Mouse (Mus musculus) cerebellum, postnatal 14 days (tissue): ENCODE results near the gene Tmem211.
A peak's percentile ranks its signal among the peaks of the same experiment; 100 is the strongest.

ENCODE experiments used
- DNase-seq, 2 experiments: peaks; one replicate each; pipeline ENCODE4 v3.0.0; 2021; ENCODE audit warnings: mixed read lengths in 2 of 2

Tmem211 gene

DNA sequence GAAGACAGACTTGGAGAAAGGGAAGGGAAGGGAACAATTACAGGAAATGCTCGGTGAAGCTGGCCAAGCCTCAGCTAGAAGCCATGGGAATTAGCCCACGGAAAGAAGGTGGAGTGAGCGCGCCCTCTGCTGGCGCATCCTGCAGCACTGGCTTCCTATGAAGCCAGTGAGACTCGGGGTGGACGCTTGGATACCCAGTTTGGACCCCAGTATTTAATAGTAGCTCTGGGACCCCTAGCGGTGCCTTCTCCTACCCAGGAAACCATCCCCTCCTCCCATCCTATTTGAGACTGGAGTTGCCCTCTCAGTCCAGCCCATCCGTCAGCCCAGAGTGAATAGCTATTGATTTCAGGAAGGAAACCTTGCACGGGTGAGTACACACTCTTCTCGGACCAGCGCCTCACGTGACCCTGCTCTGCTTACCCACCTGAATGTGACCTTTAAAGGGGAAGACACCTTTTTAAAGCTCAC is at the start of gene Tmem211:
Gene Tmem211 (plus strand): TSS at position 278 of the 471 bp plus-strand sequence.
- peak; percentile 95 to 97 for DNase-seq

DNA sequence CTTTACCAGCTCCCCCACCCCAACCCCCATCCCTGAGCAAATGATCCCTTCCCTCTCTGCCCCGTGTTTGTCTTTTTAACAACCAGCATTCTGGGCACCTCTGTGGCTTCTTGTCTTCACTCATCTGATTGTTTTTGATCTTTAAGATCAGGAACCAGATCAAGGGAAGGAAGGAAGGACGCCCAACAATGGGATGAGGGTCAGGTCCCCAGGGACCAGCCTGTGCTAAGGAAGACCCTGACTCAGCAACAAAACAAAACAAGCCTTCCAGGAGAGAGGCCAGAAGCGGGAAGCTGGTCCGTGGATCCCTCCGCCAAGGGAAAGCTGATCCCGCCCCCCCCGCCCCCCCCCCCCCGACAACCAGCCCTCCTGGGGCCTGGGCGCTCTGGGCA is 47.3 kb upstream of the Tmem211 start:
- DNase-seq, result no peak

GRCm38 (mm10) chr5:113179843-113180682 is 46.6 kb upstream of the Tmem211 start:
- DNase-seq, result peak; percentile 93 to 96

DNA sequence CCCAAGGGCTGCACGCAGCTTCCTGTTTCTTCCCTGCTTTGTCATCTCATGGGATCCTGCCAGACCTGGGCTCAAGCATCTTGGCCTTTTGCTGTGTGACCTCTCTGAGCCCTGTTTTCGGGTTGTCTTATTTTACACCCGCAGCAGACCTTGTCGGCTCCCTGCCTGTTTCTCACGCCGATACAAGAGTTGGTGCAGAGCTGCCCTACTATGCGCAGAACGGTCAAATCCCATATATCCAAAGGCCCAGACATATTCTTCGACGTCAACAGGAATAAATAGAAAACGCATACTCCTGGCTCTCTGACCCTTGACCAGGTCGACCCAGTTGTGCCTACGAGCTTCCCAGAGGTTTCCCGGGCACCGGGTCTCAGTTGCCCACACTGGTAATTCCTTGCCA is 46.0 kb upstream of the Tmem211 start:
- no peak for DNase-seq

GRCm38 (mm10) chr5:113181441-113181840 is 45.3 kb upstream of the Tmem211 start:
- DNase-seq, result no peak

DNA sequence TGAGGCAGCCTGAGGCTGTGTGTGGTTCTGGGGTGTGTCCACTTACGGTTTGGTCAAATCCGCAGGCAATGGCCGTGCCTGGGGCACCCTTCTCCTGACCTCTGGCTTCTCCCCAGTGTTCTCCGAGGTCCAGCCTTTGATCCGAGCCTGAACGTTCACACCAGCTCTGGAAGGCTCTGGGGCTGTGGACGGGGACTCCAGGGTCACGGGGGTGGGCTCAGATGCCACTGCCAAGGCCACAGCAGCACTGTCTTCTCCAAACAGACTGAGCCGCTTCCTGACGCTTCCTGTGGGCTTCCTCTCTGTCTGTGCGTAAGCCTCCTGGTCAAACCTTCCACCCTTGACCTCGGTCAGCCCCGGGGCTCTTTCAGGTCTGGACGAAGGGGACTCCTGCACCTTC is 36.2 kb upstream of the Tmem211 start:
- no peak for DNase-seq

DNA sequence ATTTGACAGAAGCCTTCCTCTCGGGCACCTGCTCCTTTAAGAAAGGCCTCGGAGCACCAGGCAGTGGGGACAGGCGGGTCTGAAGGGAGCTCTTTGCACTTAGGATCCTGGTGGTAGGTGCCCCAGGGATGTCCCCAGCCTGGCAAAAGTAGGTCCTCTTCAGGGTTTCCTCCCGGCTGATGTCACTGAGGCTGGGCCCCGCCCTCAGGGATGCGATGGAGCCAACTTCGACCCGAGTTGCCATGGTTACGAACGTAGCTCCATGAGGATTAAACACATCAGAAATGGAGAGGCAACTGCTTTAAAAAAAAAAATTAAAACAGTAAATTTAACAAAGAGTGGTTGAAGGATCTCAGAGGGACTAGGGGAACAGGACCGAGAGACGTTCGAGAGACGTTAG is 34.8 kb upstream of the Tmem211 start:
- no peak for DNase-seq

GRCm38 (mm10) chr5:113193762-113194161 is 32.9 kb upstream of the Tmem211 start:
- DNase-seq, result no peak

- no peak for DNase-seq
These were observed 31.3 kb upstream of the Tmem211 start for GRCm38 (mm10) chr5:113195451-113195850.

DNA sequence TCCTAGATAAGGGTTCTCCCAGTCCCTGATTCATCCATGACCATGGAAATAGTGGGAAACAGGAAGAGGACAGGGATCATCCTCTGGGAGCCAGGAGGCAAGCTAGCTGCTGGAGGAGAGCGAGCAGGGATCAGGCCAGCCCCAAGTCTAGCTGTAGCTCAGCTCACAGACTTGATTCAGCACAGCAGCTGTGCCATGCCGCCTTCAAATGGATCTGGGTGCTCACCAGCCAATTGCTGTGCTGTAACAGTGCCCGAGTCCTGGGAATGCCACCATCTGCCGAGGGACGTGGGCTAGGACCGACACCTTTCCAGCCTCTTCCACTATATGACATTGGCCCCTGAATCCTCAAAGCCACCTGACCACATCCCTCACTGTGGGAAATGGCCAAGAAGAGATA is 30.8 kb upstream of the Tmem211 start:
- peak; percentile 43 to 53 for DNase-seq

DNA sequence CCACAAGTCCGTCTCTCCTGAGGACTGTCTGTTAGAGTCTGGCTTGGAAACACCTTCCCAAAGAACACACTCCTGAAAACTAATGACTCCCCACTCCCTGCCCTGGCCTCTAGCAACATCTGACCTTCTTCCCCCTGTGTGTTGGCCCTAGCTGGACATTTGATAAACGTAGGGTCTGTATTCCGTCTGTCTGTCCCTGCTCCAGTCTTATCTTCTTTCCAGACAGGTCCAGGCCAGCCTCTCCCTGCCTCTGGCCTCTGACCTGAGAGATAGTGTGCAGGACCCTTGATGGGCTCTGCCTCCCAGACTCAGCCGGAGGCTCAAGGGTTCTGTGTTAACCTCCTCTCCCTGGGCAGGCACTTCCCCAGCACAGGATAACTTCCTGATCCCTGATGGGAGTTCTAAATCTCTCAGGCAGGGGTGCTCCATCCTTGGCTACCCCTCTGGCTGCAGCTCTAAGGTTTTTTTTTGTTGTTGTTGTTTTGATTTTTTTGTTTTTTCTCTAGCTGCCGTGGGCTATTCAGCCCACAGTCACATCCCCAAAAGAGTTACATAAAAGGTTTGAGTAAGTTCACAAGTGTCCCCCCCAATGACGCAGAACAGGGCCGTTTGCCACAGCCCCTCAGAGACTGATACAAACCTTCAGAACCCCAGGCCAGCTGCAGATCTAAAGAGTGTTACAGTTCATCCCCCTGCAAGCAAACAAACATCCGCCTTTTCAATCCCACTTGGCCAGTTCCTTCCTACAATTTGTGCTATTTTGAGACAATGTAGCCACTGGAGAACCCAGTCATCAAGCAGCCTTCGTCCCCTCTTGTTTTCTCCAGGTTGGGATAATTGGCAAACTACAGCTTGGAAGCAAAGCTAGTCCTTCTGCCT is 29.6 kb upstream of the Tmem211 start:
- no peak for DNase-seq

DNA sequence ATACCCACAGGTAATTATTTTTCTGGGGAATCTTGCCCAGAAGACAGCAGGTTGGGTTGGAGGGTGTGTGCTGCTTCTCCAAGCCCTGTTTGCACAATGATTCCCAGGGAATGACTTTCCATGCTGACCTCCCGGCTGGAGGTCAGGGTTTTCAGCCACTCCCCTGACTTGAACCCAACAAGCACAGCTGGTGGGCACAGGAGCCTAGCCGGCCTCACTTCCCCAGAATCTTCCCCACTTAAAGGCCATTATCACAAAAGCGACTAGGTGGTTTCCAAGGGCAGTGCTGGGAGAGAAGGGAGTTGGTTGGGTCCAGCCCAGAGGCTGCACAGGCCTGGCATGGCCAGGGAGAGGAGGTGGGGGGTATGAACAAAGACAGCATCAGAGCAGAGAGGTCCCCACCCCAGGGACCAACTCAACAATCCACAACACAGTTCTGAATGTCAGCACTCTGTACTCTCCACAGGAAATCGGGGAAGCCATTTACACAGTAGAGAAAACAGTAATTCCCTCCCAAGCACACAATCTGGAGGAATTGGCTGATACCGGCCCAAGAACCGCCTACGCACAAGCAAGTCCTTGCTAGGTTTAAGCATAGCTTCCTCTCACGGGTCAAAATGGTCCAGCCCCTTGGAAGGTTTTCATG is 27.5 kb upstream of the Tmem211 start:
- DNase-seq, result no peak

GRCm38 (mm10) chr5:113199772-113200134 is 27.0 kb upstream of the Tmem211 start:
- DNase-seq, result no peak

DNA sequence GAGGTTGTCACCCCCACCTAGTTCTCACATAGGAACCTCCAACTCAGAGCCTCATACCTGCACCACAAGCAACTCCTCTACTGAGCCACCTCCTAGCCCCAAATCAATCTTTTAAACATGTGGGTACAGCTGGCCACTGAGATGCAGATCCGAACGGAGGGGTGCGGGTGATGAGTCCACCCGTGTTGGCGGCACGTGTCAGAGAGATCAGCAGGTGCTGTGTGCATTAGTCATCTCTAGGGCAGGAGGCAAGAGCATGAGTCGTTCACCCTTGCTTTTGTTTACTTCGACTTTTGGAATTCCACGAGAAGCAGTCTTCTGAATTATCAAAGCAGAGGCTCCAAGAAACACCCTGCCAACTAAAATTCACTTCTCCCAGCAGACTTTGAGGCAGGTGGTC is 22.5 kb upstream of the Tmem211 start:
- DNase-seq, result no peak

DNA sequence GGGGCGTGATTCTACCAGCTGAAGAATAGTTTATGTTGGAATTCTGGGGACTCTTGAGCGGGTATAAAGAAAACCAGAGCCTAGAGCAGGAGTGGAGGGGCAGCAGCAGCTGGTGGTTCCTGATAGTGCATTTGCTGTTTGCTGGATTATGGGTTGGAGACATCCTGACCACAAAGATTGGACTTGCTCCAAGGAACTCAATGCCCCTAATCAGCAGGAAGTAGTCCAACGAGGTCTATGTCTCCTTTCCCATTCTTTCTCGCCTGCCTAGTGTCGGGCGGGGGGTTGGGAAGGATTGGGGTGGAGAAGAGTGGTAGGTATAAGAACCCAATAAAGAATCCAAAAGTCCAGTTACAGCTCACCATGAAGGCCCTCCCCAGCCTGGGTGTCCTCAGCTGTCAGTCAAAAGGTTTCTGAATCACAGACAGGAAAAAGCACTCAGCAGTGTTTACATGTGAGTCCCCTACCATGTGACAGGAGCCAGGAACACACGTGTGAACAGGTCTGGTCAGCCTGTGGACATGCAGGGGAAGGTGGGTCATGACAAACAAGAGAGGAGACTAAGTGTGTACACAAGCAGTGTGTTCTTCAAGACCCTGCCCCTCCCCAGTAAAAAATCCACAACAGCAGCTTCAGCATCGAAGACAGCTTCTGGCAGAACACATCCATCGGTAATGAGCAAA is 19.9 kb upstream of the Tmem211 start:
- no peak for DNase-seq

- no peak for DNase-seq
These were observed 18.7 kb upstream of the Tmem211 start for GRCm38 (mm10) chr5:113208048-113208447.

DNA sequence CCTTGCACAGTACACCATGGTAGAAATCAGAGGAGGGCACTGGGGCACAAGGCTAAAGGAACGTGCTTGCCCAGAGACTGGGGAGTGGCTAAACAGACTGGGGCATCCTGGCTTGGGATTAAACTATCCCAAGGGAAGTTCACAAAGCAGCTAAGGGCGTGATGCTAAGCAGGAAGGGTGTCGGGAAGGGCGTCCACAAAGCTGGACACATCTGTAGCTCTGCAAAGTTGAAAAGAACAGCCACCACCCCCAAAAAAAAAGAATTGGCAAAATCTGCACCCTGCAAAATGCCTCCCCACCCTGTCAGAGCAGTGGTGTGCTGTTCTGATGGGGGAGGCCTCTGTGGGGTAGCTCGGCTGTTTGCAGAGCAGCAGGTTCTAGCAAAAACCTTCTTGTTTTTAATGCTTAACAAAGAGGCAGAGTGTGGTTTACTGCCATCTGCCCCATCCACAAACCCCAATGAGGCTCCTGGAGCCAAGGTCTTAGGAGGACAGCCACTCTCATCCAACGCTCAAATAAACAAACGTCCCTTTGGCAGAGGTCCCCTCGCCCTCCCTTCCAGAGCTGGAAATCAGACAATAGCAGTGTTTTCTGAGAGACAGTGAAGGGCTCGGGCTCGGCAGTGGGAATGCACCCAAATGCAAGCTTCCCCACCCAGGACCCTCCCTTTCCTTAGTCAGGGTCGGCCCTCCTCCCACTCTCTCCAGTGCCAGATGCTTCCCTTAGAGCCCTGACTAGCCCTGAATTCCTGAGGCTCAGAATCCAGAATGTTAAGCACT is 17.9 kb upstream of the Tmem211 start:
- DNase-seq, result peak; percentile 75 to 81

- DNase-seq, result no peak
These were observed 17.3 kb upstream of the Tmem211 start for GRCm38 (mm10) chr5:113209401-113209750.

DNA sequence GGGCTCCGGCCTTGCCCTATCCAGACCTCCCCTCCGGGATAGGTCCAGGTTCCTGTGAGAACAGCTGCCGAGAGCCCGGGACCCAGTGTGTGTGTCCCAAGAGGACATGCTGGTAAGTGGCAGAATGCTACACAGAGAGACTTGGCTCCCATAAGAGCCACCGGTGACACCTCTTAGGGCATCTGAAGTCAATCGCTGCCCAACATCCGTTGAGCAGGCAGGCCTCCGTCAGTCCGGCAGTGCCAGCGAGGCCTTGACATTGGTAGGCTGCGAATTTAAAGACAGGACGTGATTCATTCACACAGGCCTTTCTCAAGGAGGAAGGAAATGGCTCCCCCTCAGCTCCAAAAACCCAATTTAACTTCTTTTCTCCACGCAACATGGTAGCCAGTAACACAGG is 16.8 kb upstream of the Tmem211 start:
- DNase-seq, result no peak

DNA sequence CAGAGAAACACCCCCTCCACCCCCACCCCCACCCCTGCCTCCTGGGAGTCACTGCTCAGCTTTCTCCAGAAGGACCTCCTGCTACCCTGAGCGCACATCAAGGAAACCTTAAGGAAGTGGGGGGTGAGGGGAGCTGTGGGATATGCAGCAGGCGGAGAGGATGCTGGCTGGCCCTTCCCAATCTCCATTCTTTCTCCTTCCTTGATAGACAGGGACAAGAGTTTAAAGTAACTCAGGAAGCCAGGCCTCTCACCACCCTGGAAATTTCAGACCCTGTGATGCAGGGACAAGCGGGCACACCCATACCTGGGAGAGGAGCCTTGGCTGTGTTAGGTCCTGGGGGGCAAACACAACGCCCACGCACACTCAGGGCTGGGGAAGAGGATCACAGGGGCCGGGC is 16.4 kb upstream of the Tmem211 start:
- no peak for DNase-seq

GRCm38 (mm10) chr5:113212156-113212835 is 14.4 kb upstream of the Tmem211 start:
- no peak for DNase-seq
